Mouse (Mus musculus) CH12F3 (cell line): ENCODE measurements around the gene Nlrp4b.
"Not testable (repeated sequence)": the region's sequence is repeated elsewhere in the genome, so short reads cannot be mapped to it uniquely, and the experiment has no call there.

ENCODE experiments used
- in situ Hi-C: fragments of 300-500 bp; cut with MboI; formaldehyde crosslinking; loops from 2 replicates; pipeline ENCODE4 v1.14.3; 2020; ENCODE audit warnings: low sequenced_read_pairs

Gene Nlrp4b

GRCm38 (mm10) chr7:10687489-10687888, at the start of gene Nlrp4b:
TSS of gene Nlrp4b (plus strand) at chr7:10687789.
- in situ Hi-C loops = no loop called here

DNA sequence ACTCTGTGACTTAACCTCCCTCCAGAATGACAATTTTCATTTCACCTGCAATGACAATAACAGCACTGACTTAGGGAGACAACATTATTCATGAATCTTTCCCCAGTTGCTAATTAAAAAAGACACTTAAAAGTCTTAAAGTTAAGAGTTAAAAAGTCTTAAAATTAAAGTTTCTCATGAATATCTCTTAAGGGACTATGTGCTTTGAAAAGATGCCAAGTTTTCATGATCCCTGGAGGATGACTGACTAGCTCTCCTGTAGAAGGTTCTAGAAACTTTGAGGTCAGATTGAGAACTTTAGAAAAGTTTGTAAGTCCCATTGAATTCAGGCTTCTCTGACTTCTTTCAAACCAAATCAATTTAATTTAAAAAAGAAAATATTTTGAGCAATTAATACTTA, 66.7 kb downstream of the Nlrp4b start, which contains the start of gene Vmn1r71:
TSS of gene Vmn1r71 (minus strand) at position 101 of the 400 bp plus-strand sequence.
- in situ Hi-C loops = no loop called here

- in situ Hi-C loops = not testable (repeated sequence)
Measured at GRCm38 (mm10) chr7:10757551-10757950, 70.0 kb downstream of the Nlrp4b start.
